In the genomic region with DNA sequence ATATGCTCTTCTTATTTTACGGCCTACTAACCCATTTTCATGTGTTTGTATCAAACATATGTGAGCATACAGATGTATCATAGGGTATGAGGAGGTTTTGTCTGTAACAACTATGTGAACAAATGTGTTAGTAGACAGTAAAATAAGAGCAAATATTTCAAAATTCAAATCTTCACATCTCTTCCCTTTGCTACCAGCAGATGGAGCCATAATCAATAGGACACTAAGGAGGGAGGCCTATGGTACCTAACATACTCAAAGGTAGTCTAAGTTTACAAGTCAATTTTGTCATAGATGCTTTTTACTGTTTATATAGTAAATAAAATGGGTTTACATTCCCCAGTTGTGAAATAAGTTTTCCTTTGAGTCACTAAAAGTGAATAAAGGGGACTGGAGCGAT, we compare ENCODE assay signal across 9 mouse cellular contexts.
A peak's percentile ranks its signal among the peaks of the same experiment; 100 is the strongest.
DNase-seq lines count a peak whose midpoint lies in the region; ATAC-seq lines count a peak whose summit lies in the region.
"Had no signal": no experiment of that assay in that cellular context is flagged by ENCODE, and none has a peak within 500 bp of the region (broad histone marks: within the 10 kb centered on the region; RNA-seq: fewer than 3 reads in every experiment).

No protein-coding gene starts in this region.

- H3K4me3 ChIP-seq in hindbrain, embryonic 11.5 days (ENCODE audit: low read depth, low read length): no peak overlapping the region
- no peak overlapping the region for H3K4me3 ChIP-seq in hindbrain, embryonic 13.5 days
- H3K4me3 ChIP-seq: neural tube, embryonic 12.5 days had no signal

- H3K4me1 ChIP-seq in hindbrain, embryonic 11.5 days (replicated peaks; ENCODE audit: control insufficient read depth, insufficient read depth, low read length): no peaks in the 10 kb centered on the region
- H3K4me1 ChIP-seq in hindbrain, embryonic 13.5 days (replicated peaks): no peaks in the 10 kb centered on the region
- H3K4me1 ChIP-seq: neural tube, embryonic 12.5 days had no signal

- H3K4me2 ChIP-seq in hindbrain, embryonic 11.5 days (replicated peaks; ENCODE audit: low read depth, low read length): no peak overlapping the region
- H3K4me2 ChIP-seq in hindbrain, embryonic 13.5 days: no peak overlapping the region
- H3K4me2 ChIP-seq: neural tube, embryonic 12.5 days had no signal

- H3K9ac ChIP-seq in hindbrain, embryonic 11.5 days (ENCODE audit: low read depth, low read length): no peak overlapping the region
- no peak overlapping the region for H3K9ac ChIP-seq in hindbrain, embryonic 13.5 days
- H3K9ac ChIP-seq: neural tube, embryonic 12.5 days had no signal

- no peaks in the 10 kb centered on the region for H3K27me3 ChIP-seq in hindbrain, embryonic 11.5 days (ENCODE audit: control insufficient read depth, insufficient read depth, low read length)
- no peaks in the 10 kb centered on the region for H3K27me3 ChIP-seq in hindbrain, embryonic 13.5 days
- H3K27me3 ChIP-seq: neural tube, embryonic 12.5 days had no signal

- H3K27ac ChIP-seq in hindbrain, embryonic 11.5 days (ENCODE audit: low read depth, low read length): no peak overlapping the region
- H3K27ac ChIP-seq in hindbrain, embryonic 13.5 days: no peak overlapping the region
- H3K27ac ChIP-seq: neural tube, embryonic 12.5 days had no signal

- peak; percentile 47 for DNase-seq in hindbrain, embryonic 11.5 days (ENCODE audit: low spot score)
- DNase-seq in thymus, postnatal 0 days (ENCODE audit: low spot score): peak; percentile 63
- DNase-seq in thymus, postnatal 25 days: no peak
- DNase-seq in embryo, embryonic 10.5 days (ENCODE audit: low spot score): peak; percentile 67
- DNase-seq in spleen, postnatal 10 days (ENCODE audit: low spot score in 2 of 2): no peak
- no peak for DNase-seq in frontal cortex, postnatal 25 days (ENCODE audit: low spot score in 2 of 2)
- no peak for DNase-seq in urinary bladder, adult 2 months (ENCODE audit: low spot score)

- no peak for ATAC-seq in hindbrain, embryonic 11.5 days (ENCODE audit: low FRiP score)
- no peak for ATAC-seq in hindbrain, embryonic 13.5 days (ENCODE audit: low FRiP score)

- H3K9me3 ChIP-seq in hindbrain, embryonic 11.5 days (ENCODE audit: control insufficient read depth, low read length): no peaks in the 10 kb centered on the region
- no peaks in the 10 kb centered on the region for H3K9me3 ChIP-seq in hindbrain, embryonic 13.5 days
- H3K9me3 ChIP-seq: neural tube, embryonic 12.5 days had no signal

- no peaks in the 10 kb centered on the region for H3K36me3 ChIP-seq in hindbrain, embryonic 11.5 days (ENCODE audit: control insufficient read depth, insufficient read depth, low read length)
- H3K36me3 ChIP-seq in hindbrain, embryonic 13.5 days: no peaks in the 10 kb centered on the region
- H3K36me3 ChIP-seq: neural tube, embryonic 12.5 days had no signal

- 95% methylated on average over 2 of the region's 2 CpGs for WGBS in hindbrain, embryonic 11.5 days
- WGBS in hindbrain, embryonic 13.5 days: 99% methylated on average over 2 of the region's 2 CpGs

Comparison
In these comparisons a context has a peak if more than half of its experiments do, and no peak if none do; other contexts are left out.
1. DNase-seq: peak in hindbrain, embryonic 11.5 days (single experiment), thymus, postnatal 0 days (single experiment) and embryo, embryonic 10.5 days (single experiment); none in thymus, postnatal 25 days (single experiment), spleen, postnatal 10 days (0 of 2), frontal cortex, postnatal 25 days (0 of 2) and urinary bladder, adult 2 months (single experiment).